Mouse (Mus musculus): ENCODE measurements around the gene Rbx1.

Rbx1 gene

GRCm38 (mm10) chr15:81503466-81503865 lies 37.4 kb downstream of the Rbx1 start:
- no peak for DNase-seq

- no peak for DNase-seq
Observed at GRCm38 (mm10) chr15:81503995-81504394, 37.9 kb downstream of the Rbx1 start.

- DNase-seq: no peak
Observed at GRCm38 (mm10) chr15:81507201-81507600, 41.1 kb downstream of the Rbx1 start.

GRCm38 (mm10) chr15:81510621-81511020 lies 44.5 kb downstream of the Rbx1 start:
- DNase-seq: no peak

GRCm38 (mm10) chr15:81511601-81512261 lies 45.6 kb downstream of the Rbx1 start:
- DNase-seq: no peak

GRCm38 (mm10) chr15:81514111-81514971 lies 48.2 kb downstream of the Rbx1 start:
- DNase-seq: peak; percentile 52

GRCm38 (mm10) chr15:81515221-81515620 lies 49.1 kb downstream of the Rbx1 start:
- DNase-seq: no peak

GRCm38 (mm10) chr15:81518031-81518430 lies 51.9 kb downstream of the Rbx1 start:
- DNase-seq: no peak

GRCm38 (mm10) chr15:81518761-81519160 lies 52.7 kb downstream of the Rbx1 start:
- DNase-seq: no peak

GRCm38 (mm10) chr15:81522036-81522751 lies 56.1 kb downstream of the Rbx1 start:
- DNase-seq: peak; percentile 67

GRCm38 (mm10) chr15:81522761-81523168 lies 56.7 kb downstream of the Rbx1 start:
- DNase-seq: no peak

GRCm38 (mm10) chr15:81523169-81523871 lies 57.2 kb downstream of the Rbx1 start:
- DNase-seq: peak; percentile 93

GRCm38 (mm10) chr15:81523901-81524300 lies 57.8 kb downstream of the Rbx1 start:
- DNase-seq: no peak

All from cerebellum, adult 9-11 months (tissue).